Mouse (Mus musculus): ENCODE results near the gene March11. TPM values are rescaled to one million over a fixed set of nuclear protein-coding genes. Genes with fewer than 3 reads are reported as not detected.

Gene March11
- total RNA-seq (2023), result not detected

GRCm38 (mm10) chr15:26308629-26309230 is at the start of gene March11:
Gene March11 (plus strand): TSS chr15:26309048.

